Mouse (Mus musculus) heart, embryonic 10.5 days (tissue): ENCODE results near the gene Rbm20. TPM values are rescaled to one million over a fixed set of nuclear protein-coding genes. Genes with fewer than 3 reads are reported as not detected.
A peak's percentile ranks its signal among the peaks of the same experiment; 100 is the strongest.
"Not testable (repeated sequence)": the region's sequence is repeated elsewhere in the genome, so short reads cannot be mapped to it uniquely, and the experiment has no call there.

Experiments
- DNase-seq: peaks from one replicate; pipeline ENCODE4 v3.0.0-alpha.2; 2017; ENCODE audit warnings: low spot score
- H3K27ac ChIP-seq: fragments of 300-500 bp; sonication (generic); 2 replicates; pipeline ENCODE4 v1.5.1; 2016; ENCODE audit warnings: mild to moderate bottlenecking
- H3K27me3 ChIP-seq: fragments of 300-500 bp; sonication (generic); 2 replicates; pipeline ENCODE4 v1.6.1; 2016; ENCODE audit warnings: mild to moderate bottlenecking; ENCODE audit not compliant: poor library complexity, insufficient read depth, severe bottlenecking
- H3K36me3 ChIP-seq: fragments of 300-500 bp; sonication (generic); 2 replicates; pipeline ENCODE4 v1.6.1; 2016; ENCODE audit warnings: mild to moderate bottlenecking, moderate library complexity
- H3K4me1 ChIP-seq: fragments of 300-500 bp; sonication (generic); 2 replicates; pipeline ENCODE4 v1.6.1; 2016; ENCODE audit warnings: mild to moderate bottlenecking
- H3K4me3 ChIP-seq: fragments of 300-500 bp; sonication (generic); 2 replicates; pipeline ENCODE4 v1.5.1; 2016; ENCODE audit warnings: mild to moderate bottlenecking, moderate library complexity
- H3K9me3 ChIP-seq: fragments of 300-500 bp; sonication (generic); 2 replicates; pipeline ENCODE4 v1.6.1; 2016; ENCODE audit warnings: mild to moderate bottlenecking, moderate library complexity
- WGBS: fragments of 180-500 bp; shearing (Covaris S2); methylation state at CpG from one replicate; pipeline ENCODE4 v1.1.7; 2016; 5-methylcytosine and 5-hydroxymethylcytosine counted together
- polyA plus RNA-seq: library from polyadenylated mRNA; unstranded; fragments of >200 nt; fragmentation: Nextera tagmentation; extraction: Ambion mirVana; gene quantifications from 2 replicates; pipeline ENCODE4 v1.2.1, GENCODE M21; 2016

The Rbm20 gene
- polyA plus RNA-seq, 1 experiment from 2014 or later = 18.3 TPM

- no peaks in the 10 kb centered on the region for H3K27me3 ChIP-seq
- H3K9me3 ChIP-seq = no peaks in the 10 kb centered on the region
- DNase-seq = no peak
- no peak overlapping the region for H3K4me3 ChIP-seq
- H3K27ac ChIP-seq = peak overlapping the region; percentile 74; the same call in 1 of the 2 replicates
- H3K36me3 ChIP-seq = no peaks in the 10 kb centered on the region
- 66% methylated on average over 3 of the region's 3 CpGs for WGBS
- H3K4me1 ChIP-seq = peaks cover 93% of the 10 kb centered on the region
Observed at GRCm38 (mm10) chr19:53805063-53805462, 128.0 kb downstream of the Rbm20 start.

- Histone ChIP-seq H3K9me3 (no peaks in the 10 kb centered on the region), H3K27ac (peak overlapping the region; percentile 77), H3K36me3 (no peaks in the 10 kb centered on the region), H3K4me1 (peaks cover 90% of the 10 kb centered on the region), H3K4me3 (no peak overlapping the region), H3K27me3 (no peaks in the 10 kb centered on the region)
- no peak for DNase-seq
- WGBS = 49% methylated on average over 7 of the region's 7 CpGs
Observed at GRCm38 (mm10) chr19:53806126-53806525, 129.0 kb downstream of the Rbm20 start.

- not testable (repeated sequence) for H3K27me3 ChIP-seq, H3K36me3 ChIP-seq, H3K9me3 ChIP-seq, DNase-seq, H3K4me3 ChIP-seq
- peaks cover 85% of the 10 kb centered on the region for H3K4me1 ChIP-seq
- H3K27ac ChIP-seq = peak overlapping the region; percentile 80
- WGBS = 62% methylated on average over 6 of the region's 6 CpGs
Observed at GRCm38 (mm10) chr19:53806526-53807275, 129.6 kb downstream of the Rbm20 start.

- H3K27me3 ChIP-seq = no peaks in the 10 kb centered on the region
- H3K36me3 ChIP-seq = no peaks in the 10 kb centered on the region
- peak overlapping the region; percentile 80 for H3K27ac ChIP-seq
- peaks cover 79% of the 10 kb centered on the region for H3K4me1 ChIP-seq
- DNase-seq = no peak
- no peaks in the 10 kb centered on the region for H3K9me3 ChIP-seq
- H3K4me3 ChIP-seq = no peak overlapping the region
- 65% methylated on average over 5 of the region's 5 CpGs for WGBS
Observed at GRCm38 (mm10) chr19:53807276-53807801, 130.2 kb downstream of the Rbm20 start.

- H3K27ac ChIP-seq = peak overlapping the region; percentile 80
Observed at GRCm38 (mm10) chr19:53808041-53808777, 131.1 kb downstream of the Rbm20 start.

GRCm38 (mm10) chr19:53809185-53809861 is 132.2 kb downstream of the Rbm20 start:
- no peak for DNase-seq
- Histone ChIP-seq H3K27me3 (no peaks in the 10 kb centered on the region), H3K9me3 (no peaks in the 10 kb centered on the region), H3K27ac (peak overlapping the region; percentile 80), H3K4me3 (peak overlapping the region; percentile 31; the same call in 1 of the 2 replicates), H3K36me3 (peaks cover 15% of the 10 kb centered on the region), H3K4me1 (peaks cover 74% of the 10 kb centered on the region)
- 13% methylated on average over 7 of the region's 7 CpGs for WGBS

More at GRCm38 (mm10) chr19:53808041-53808777, 131.1 kb downstream of the Rbm20 start:
- no peak for DNase-seq
- Histone ChIP-seq H3K27me3 (no peaks in the 10 kb centered on the region), H3K4me1 (peaks cover 74% of the 10 kb centered on the region), H3K4me3 (peak overlapping the region; percentile 31), H3K36me3 (peaks cover 4% of the 10 kb centered on the region), H3K9me3 (no peaks in the 10 kb centered on the region)
- WGBS = 31% methylated on average over 14 of the region's 15 CpGs

- Histone ChIP-seq H3K36me3 (peaks cover 22% of the 10 kb centered on the region), H3K4me1 (peaks cover 70% of the 10 kb centered on the region), H3K27me3 (no peaks in the 10 kb centered on the region), H3K4me3 (peak overlapping the region; percentile 31), H3K9me3 (no peaks in the 10 kb centered on the region), H3K27ac (peak overlapping the region; percentile 80)
- 6% methylated on average over 7 of the region's 7 CpGs for WGBS
- no peak for DNase-seq
Observed at GRCm38 (mm10) chr19:53810024-53810423, 132.9 kb downstream of the Rbm20 start.

- H3K4me3 ChIP-seq = 0 out of 2 replicates have a peak overlapping the region, but pooled peaks have one; percentile 31
- H3K9me3 ChIP-seq = no peaks in the 10 kb centered on the region
- DNase-seq = no peak
- WGBS = 53% methylated on average over 3 of the region's 3 CpGs
- H3K27ac ChIP-seq = peak overlapping the region; percentile 80
- H3K4me1 ChIP-seq = peaks cover 70% of the 10 kb centered on the region
- H3K36me3 ChIP-seq = peaks cover 28% of the 10 kb centered on the region
- no peaks in the 10 kb centered on the region for H3K27me3 ChIP-seq
Observed at GRCm38 (mm10) chr19:53810584-53810983, 133.5 kb downstream of the Rbm20 start.

- 93% methylated on average over 5 of the region's 5 CpGs for WGBS
- DNase-seq = no peak
- Histone ChIP-seq H3K4me3 (no peak overlapping the region), H3K27me3 (no peaks in the 10 kb centered on the region), H3K9me3 (no peaks in the 10 kb centered on the region), H3K36me3 (peaks cover 45% of the 10 kb centered on the region), H3K4me1 (peaks cover 53% of the 10 kb centered on the region), H3K27ac (peak overlapping the region; percentile 17; the same call in 1 of the 2 replicates)
Observed at GRCm38 (mm10) chr19:53813576-53813975, 136.5 kb downstream of the Rbm20 start.

GRCm38 (mm10) chr19:53815714-53816113 is 138.6 kb downstream of the Rbm20 start:
- Histone ChIP-seq H3K27me3 (no peaks in the 10 kb centered on the region), H3K9me3 (no peaks in the 10 kb centered on the region), H3K36me3 (peaks cover 60% of the 10 kb centered on the region), H3K4me3 (no peak overlapping the region), H3K27ac (peak overlapping the region; percentile 70; the same call in 1 of the 2 replicates), H3K4me1 (peaks cover 53% of the 10 kb centered on the region)
- DNase-seq = no peak
- WGBS = 86% methylated on average over 4 of the region's 4 CpGs

GRCm38 (mm10) chr19:53816242-53816641 is 139.1 kb downstream of the Rbm20 start:
- no peak overlapping the region for H3K4me3 ChIP-seq
- peaks cover 55% of the 10 kb centered on the region for H3K4me1 ChIP-seq
- peak overlapping the region; percentile 70; the same call in 1 of the 2 replicates for H3K27ac ChIP-seq
- H3K9me3 ChIP-seq = no peaks in the 10 kb centered on the region
- DNase-seq = no peak
- peaks cover 65% of the 10 kb centered on the region for H3K36me3 ChIP-seq
- H3K27me3 ChIP-seq = no peaks in the 10 kb centered on the region
- 68% methylated on average over 11 of the region's 11 CpGs for WGBS

- peaks cover 66% of the 10 kb centered on the region for H3K4me1 ChIP-seq
- no peaks in the 10 kb centered on the region for H3K27me3 ChIP-seq
- no peaks in the 10 kb centered on the region for H3K9me3 ChIP-seq
- WGBS = 45% methylated on average over 6 of the region's 6 CpGs
- H3K27ac ChIP-seq = peak overlapping the region; percentile 56
- DNase-seq = no peak
- peaks cover 55% of the 10 kb centered on the region for H3K36me3 ChIP-seq
- H3K4me3 ChIP-seq = no peak overlapping the region
Observed at GRCm38 (mm10) chr19:53819299-53819698, 142.2 kb downstream of the Rbm20 start.
